Mouse (Mus musculus) heart, adult 9 months (tissue): ENCODE results near the gene Olfr1019.

Experiments
- DNase-seq, 2 experiments: peaks; one replicate each; pipeline ENCODE4 v3.0.0; 2022; ENCODE audit warnings: low spot score in 2 of 2

Olfr1019 gene

GRCm38 (mm10) chr2:85845383-85845782, at the start of gene Olfr1019:
Gene Olfr1019 (minus strand): TSS chr2:85845483.
- no peak for DNase-seq

- DNase-seq, result no peak
These were observed 40.1 kb upstream of the Olfr1019 start, which contains the start of gene Olfr1023 for GRCm38 (mm10) chr2:85885340-85885739. Gene Olfr1023 (plus strand): TSS chr2:85885640.

- no peak for DNase-seq
These were observed 23.0 kb upstream of the Olfr1019 start, which contains the start of gene Olfr1022 for GRCm38 (mm10) chr2:85868294-85868693. Gene Olfr1022 (plus strand): TSS chr2:85868594.

GRCm38 (mm10) chr2:85846730-85847129, 1.4 kb upstream of the Olfr1019 start, which contains the start of gene Olfr1020:
Gene Olfr1020 (plus strand): TSS chr2:85847030.
- no peak for DNase-seq

- no peak for DNase-seq
These were observed 27.1 kb downstream of the Olfr1019 start, which contains the start of gene Olfr1018 for GRCm38 (mm10) chr2:85818179-85818578. Gene Olfr1018 (plus strand): TSS chr2:85818479.

- DNase-seq, result no peak
These were observed 40.8 kb downstream of the Olfr1019 start for GRCm38 (mm10) chr2:85804501-85804900.

GRCm38 (mm10) chr2:85802444-85802843, 42.8 kb downstream of the Olfr1019 start, which contains the start of gene Olfr1016:
Gene Olfr1016 (minus strand): TSS chr2:85802544.
- DNase-seq, result no peak

GRCm38 (mm10) chr2:85792331-85792730, 53.0 kb downstream of the Olfr1019 start:
- DNase-seq, result no peak
